Mouse (Mus musculus): ENCODE results near the gene Gli2. TPM values are rescaled to one million over a fixed set of nuclear protein-coding genes. Genes with fewer than 3 reads are reported as not detected.

The Gli2 gene
- total and polyA plus RNA-seq, 3 experiments: 0.11 TPM; not detected in 2

DNA sequence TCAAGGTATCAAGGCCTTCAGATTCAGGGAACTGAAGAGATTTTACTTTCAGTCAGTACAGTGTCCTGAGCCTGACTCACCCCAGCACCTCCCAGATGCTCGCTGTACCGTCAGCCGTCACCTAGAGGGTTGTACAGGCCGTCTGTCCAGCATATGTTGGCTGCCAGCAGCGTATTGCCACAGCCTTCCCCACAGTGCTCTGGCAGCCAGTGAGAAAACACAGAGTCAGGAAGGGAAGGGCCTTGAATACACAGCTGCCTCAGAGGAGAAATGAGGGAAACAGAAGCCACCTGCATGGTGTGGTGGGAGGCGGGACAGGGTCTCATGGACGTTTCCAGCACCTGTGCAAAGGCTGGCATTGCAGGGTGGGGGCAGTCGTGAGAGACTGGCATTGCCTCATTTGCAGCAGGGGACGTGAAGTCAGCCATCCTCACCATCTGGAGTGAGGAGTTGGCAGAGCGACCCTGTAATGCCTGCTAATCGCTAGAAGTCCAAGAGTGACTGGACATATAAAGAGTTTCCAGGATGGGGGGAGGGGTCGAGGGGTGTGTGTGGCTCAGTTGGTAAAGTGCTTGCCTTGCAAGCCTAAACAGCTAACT is 136.8 kb downstream of the Gli2 start:
- ATAC-seq (ENCODE audit: extremely low read depth, insufficient number of reproducible peaks, low FRiP score, poor library complexity, severe bottlenecking) (no peak), DNase-seq (ENCODE audit: low spot score) (no peak)
- Histone ChIP-seq H3K36me3 (replicated peaks) (no peaks in the 10 kb centered on the region), H3K4me1 (ENCODE audit: insufficient read depth, low read depth, low read length) (no peaks in the 10 kb centered on the region; the same call in 1 of the 2 replicates), H3K4me3 (ENCODE audit: low read depth, low read length) (0 out of 2 replicates have a peak overlapping the region, but pooled peaks have one; percentile 0), H3K27me3 (ENCODE audit: insufficient read depth, low read length) (no peaks in the 10 kb centered on the region), H3K9me3 (replicated peaks) (peaks cover 94% of the 10 kb centered on the region)
- TF ChIP-seq POLR2AphosphoS5 (IDR thresholded peaks at IDR 0.05; ENCODE audit: insufficient replicate concordance, low read depth, low read length): no peak
- no peak for TF ChIP-seq CTCF (IDR thresholded peaks at IDR 0.05; ENCODE audit: low read depth, low read length)
- no peak for TF ChIP-seq GATA1 (IDR thresholded peaks at IDR 0.05; ENCODE audit: borderline replicate concordance, low read length)
- TF ChIP-seq GATA2 (IDR thresholded peaks at IDR 0.05; ENCODE audit: borderline replicate concordance, low read depth, low read length): no peak
- no peak for TF ChIP-seq TAL1 (conservative IDR thresholded peaks at IDR 0.05; ENCODE audit: low read depth, low read length)

DNA sequence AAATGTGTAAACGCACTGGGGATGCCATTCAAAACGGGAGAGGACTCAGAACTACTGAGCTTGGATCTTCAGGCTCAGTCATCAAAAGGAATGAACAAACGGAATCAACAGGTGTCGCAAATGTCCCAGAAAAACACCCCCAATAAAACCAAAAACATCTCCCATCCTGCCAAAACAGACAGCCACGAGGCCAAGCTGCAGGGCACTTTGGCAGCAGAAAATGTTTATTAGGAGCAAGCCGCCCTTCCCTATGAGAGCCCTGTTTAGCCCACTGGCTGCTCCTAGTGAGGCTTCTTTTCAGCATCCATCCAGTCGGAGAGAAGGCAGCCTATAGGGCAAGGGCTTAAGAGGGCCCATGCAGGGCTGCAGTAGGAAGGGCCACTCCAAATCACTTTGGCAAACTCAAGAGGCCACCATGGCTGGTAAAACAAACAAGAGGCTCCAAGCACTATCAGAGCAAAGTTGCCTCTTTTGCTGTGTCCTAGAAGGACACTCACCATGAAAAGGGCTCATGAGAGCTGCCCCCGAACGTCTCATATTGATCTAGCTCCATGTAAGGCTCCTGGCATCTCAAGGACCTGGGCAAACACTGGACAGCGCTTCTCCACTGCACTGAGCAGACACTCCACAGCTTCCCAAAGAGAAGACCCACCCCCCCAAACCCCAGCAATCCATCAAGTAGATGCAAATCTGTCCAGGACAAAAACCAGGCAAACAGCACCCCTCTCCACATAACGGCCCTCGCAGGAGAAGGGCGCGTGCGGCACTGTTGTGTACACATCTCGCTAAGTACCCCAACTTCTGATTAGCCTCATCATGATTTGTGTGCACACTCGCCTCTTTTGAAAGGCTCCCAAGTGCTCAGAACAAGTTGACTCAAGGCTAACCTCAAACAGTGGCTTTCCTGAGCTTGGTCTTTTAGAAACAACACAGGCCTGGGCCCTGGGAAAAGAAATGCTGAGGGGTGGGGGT is 139.7 kb downstream of the Gli2 start:
- no peaks in the 10 kb centered on the region for H3K27me3 ChIP-seq (ENCODE audit: insufficient read depth, low read length)
- TF ChIP-seq POLR2AphosphoS5 (IDR thresholded peaks at IDR 0.05; ENCODE audit: insufficient replicate concordance, low read depth, low read length) (no peak), GATA1 (IDR thresholded peaks at IDR 0.05; ENCODE audit: borderline replicate concordance, low read length) (no peak), TAL1 (conservative IDR thresholded peaks at IDR 0.05; ENCODE audit: low read depth, low read length) (no peak), GATA2 (IDR thresholded peaks at IDR 0.05; ENCODE audit: borderline replicate concordance, low read depth, low read length) (no peak), CTCF (IDR thresholded peaks at IDR 0.05; ENCODE audit: low read depth, low read length) (no peak)
- no peak overlapping the region for H3K4me3 ChIP-seq (ENCODE audit: low read depth, low read length)
- H3K36me3 ChIP-seq (replicated peaks): no peaks in the 10 kb centered on the region
- H3K4me1 ChIP-seq (ENCODE audit: insufficient read depth, low read depth, low read length): no peaks in the 10 kb centered on the region; the same call in 1 of the 2 replicates
- no peak for ATAC-seq (ENCODE audit: extremely low read depth, insufficient number of reproducible peaks, low FRiP score, poor library complexity, severe bottlenecking)
- peaks cover 92% of the 10 kb centered on the region for H3K9me3 ChIP-seq (replicated peaks)
- DNase-seq (ENCODE audit: low spot score): no peak

DNA sequence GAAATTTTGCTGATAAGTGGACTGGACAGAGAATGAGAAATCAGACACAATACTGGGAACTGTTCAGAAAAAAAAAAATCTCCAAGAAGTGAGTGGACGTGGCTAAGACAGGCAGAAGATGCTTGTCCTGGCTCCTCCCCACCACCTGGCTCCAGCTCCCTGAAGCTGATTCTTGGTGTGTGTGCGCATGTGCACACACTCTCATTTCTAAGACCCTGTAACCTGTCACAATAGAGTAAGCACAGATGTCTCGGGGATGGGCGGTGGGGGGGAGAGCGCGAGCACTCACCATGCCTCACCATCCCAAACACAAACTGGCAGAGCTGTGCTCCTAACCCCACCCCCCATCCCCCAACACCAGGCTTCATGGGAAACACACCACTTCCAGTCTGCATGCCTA is 140.5 kb downstream of the Gli2 start:
- H3K4me1 ChIP-seq (ENCODE audit: insufficient read depth, low read depth, low read length): no peaks in the 10 kb centered on the region; the same call in 1 of the 2 replicates
- DNase-seq (ENCODE audit: low spot score) (no peak), ATAC-seq (ENCODE audit: extremely low read depth, insufficient number of reproducible peaks, low FRiP score, poor library complexity, severe bottlenecking) (no peak)
- H3K27me3 ChIP-seq (ENCODE audit: insufficient read depth, low read length): no peaks in the 10 kb centered on the region
- no peaks in the 10 kb centered on the region for H3K36me3 ChIP-seq (replicated peaks)
- peaks cover 92% of the 10 kb centered on the region for H3K9me3 ChIP-seq (replicated peaks)
- TF ChIP-seq CTCF (IDR thresholded peaks at IDR 0.05; ENCODE audit: low read depth, low read length) (no peak), GATA1 (IDR thresholded peaks at IDR 0.05; ENCODE audit: borderline replicate concordance, low read length) (no peak)
- H3K4me3 ChIP-seq (ENCODE audit: low read depth, low read length): no peak overlapping the region

DNA sequence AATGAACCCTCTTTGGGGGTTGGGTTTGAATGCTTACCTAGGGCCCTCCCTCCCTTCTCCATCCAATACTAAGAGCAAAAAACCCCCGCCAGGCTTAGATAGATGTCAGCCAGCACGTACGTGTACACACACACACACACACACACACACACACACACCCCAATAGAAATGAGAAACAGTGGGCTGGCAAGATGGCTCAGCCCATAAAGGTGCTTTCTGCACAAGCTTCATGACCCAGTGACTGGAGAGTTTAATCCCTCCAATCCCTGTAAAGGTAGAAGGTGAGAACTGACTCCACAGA is 142.0 kb downstream of the Gli2 start:
- Histone ChIP-seq H3K36me3 (replicated peaks) (no peaks in the 10 kb centered on the region), H3K9me3 (replicated peaks) (peaks cover 92% of the 10 kb centered on the region), H3K27me3 (ENCODE audit: insufficient read depth, low read length) (no peaks in the 10 kb centered on the region), H3K4me1 (ENCODE audit: insufficient read depth, low read depth, low read length) (no peaks in the 10 kb centered on the region; the same call in 1 of the 2 replicates), H3K4me3 (ENCODE audit: low read depth, low read length) (no peak overlapping the region)
- no peak for DNase-seq (ENCODE audit: low spot score)
- no peak for TF ChIP-seq GATA1 (IDR thresholded peaks at IDR 0.05; ENCODE audit: borderline replicate concordance, low read length)
- no peak for TF ChIP-seq TAL1 (conservative IDR thresholded peaks at IDR 0.05; ENCODE audit: low read depth, low read length)
- no peak for TF ChIP-seq GATA2 (IDR thresholded peaks at IDR 0.05; ENCODE audit: borderline replicate concordance, low read depth, low read length)
- no peak for TF ChIP-seq CTCF (IDR thresholded peaks at IDR 0.05; ENCODE audit: low read depth, low read length)
- no peak for TF ChIP-seq POLR2AphosphoS5 (IDR thresholded peaks at IDR 0.05; ENCODE audit: insufficient replicate concordance, low read depth, low read length)
- no peak for ATAC-seq (ENCODE audit: extremely low read depth, insufficient number of reproducible peaks, low FRiP score, poor library complexity, severe bottlenecking)

DNA sequence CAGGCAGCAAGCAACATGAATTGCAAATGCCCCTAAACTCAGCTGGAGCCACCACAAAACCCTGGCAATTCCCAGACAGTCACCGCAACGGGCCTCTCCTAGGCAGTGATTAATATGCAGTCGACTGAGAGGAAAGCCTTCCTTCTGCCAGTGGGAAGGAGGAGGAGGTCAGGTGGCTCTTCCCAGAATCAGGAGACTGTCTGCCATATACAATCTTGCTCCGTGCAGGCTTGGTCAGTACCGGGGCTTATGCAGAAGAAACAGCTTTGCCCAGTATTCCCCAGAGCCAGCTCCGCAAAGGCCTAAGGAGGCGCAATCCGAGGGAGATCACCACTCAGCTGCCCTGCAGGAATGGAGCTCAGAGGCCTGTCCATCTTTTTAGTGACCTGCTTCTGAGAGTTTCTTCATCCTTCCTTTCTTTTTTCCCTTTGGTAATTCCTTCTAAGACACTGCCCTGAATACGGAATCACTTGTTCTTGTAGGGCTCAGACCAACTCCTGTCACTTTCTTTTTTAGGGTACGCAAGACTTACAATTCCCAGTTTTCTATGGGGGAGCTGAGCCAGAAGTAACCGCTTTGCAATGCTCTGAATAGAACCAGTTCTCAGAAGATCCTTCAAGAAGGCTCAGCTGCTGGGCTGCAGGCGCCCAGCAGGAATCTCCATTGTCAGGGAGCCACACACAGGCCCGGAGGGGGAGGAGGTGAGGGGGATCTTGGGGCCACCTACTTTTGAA is 142.6 kb downstream of the Gli2 start:
- H3K9me3 ChIP-seq (replicated peaks): peaks cover 92% of the 10 kb centered on the region
- no peak for ATAC-seq (ENCODE audit: extremely low read depth, insufficient number of reproducible peaks, low FRiP score, poor library complexity, severe bottlenecking)
- H3K36me3 ChIP-seq (replicated peaks): no peaks in the 10 kb centered on the region
- TF ChIP-seq GATA1 (IDR thresholded peaks at IDR 0.05; ENCODE audit: borderline replicate concordance, low read length) (no peak), TAL1 (conservative IDR thresholded peaks at IDR 0.05; ENCODE audit: low read depth, low read length) (no peak), POLR2AphosphoS5 (IDR thresholded peaks at IDR 0.05; ENCODE audit: insufficient replicate concordance, low read depth, low read length) (no peak), GATA2 (IDR thresholded peaks at IDR 0.05; ENCODE audit: borderline replicate concordance, low read depth, low read length) (no peak), CTCF (IDR thresholded peaks at IDR 0.05; ENCODE audit: low read depth, low read length) (no peak)
- H3K4me1 ChIP-seq (ENCODE audit: insufficient read depth, low read depth, low read length): no peaks in the 10 kb centered on the region
- DNase-seq (ENCODE audit: low spot score): no peak
- H3K4me3 ChIP-seq (ENCODE audit: low read depth, low read length): no peak overlapping the region
- H3K27me3 ChIP-seq (ENCODE audit: insufficient read depth, low read length): no peaks in the 10 kb centered on the region

DNA sequence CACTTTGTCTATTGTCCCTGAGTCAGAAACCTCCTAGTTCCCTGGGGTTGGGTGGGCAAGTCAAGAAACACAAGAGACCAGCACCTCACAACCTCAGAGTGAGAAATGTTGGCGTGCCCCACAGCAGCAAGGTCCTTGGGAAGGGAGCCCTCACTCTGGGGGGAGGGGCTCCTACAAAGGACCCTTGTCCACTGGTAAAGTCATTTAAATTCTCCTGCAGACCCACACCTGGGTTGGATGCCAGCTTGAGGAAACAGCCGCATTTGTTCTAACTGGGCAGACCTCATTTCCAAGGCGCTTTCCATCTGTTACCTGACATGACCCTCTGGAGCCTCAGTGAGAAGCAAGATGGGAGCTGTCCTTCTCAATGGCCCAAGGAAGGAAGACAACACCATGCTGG is 144.4 kb downstream of the Gli2 start:
- no peak for DNase-seq (ENCODE audit: low spot score)
- no peak for ATAC-seq (ENCODE audit: extremely low read depth, insufficient number of reproducible peaks, low FRiP score, poor library complexity, severe bottlenecking)
- Histone ChIP-seq H3K4me1 (ENCODE audit: insufficient read depth, low read depth, low read length) (no peaks in the 10 kb centered on the region), H3K27me3 (ENCODE audit: insufficient read depth, low read length) (no peaks in the 10 kb centered on the region), H3K36me3 (replicated peaks) (no peaks in the 10 kb centered on the region), H3K4me3 (ENCODE audit: low read depth, low read length) (no peak overlapping the region), H3K9me3 (replicated peaks) (peaks cover 94% of the 10 kb centered on the region)
- TF ChIP-seq CTCF (IDR thresholded peaks at IDR 0.05; ENCODE audit: low read depth, low read length) (no peak), GATA1 (IDR thresholded peaks at IDR 0.05; ENCODE audit: borderline replicate concordance, low read length) (no peak), GATA2 (IDR thresholded peaks at IDR 0.05; ENCODE audit: borderline replicate concordance, low read depth, low read length) (no peak), POLR2AphosphoS5 (IDR thresholded peaks at IDR 0.05; ENCODE audit: insufficient replicate concordance, low read depth, low read length) (no peak), TAL1 (conservative IDR thresholded peaks at IDR 0.05; ENCODE audit: low read depth, low read length) (no peak)
